Comparison of ENCODE assay signal across 8 mouse cellular contexts in the genomic region with DNA sequence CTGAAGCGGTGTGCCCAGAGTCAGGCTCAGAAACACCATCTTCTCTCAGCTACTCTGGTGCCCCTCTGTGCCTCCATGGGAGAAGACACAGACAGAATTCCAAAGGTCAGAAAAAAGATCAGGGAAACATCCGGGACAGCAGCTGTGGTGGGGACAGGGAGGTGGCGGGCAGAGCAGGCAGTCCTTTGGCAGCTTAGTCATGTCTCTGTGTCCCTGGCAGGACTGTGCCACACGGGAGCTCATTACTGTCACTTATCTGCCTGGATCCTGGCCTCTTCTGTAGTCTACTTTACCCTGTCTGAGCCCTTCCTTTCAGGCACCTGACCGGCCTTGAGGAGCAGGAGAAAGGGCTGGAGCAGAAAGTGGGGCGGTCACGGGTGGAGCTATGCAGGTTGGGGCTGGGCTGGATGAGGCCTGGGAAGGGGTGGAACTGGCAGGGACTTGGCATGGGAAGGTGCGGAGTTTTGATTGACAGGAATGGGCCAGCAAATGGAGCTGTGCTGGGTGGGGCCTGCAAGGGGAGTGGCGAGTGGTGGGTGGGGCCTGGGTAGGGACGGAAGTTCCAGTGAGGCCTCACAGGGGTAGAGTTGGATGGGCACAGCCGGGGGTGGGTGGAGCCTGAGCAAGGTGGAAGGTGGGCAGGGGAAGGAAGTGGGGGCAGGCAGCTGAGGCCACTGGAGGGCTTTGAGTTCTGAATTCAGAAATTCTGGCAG.
DNase-seq lines count a peak whose midpoint lies in the region; ATAC-seq and TF ChIP-seq lines count a peak whose summit lies in the region.

No protein-coding gene starts in this region.

- DNase-seq in neural tube, embryonic 10.5 days (ENCODE audit: extremely low spot score, low spot score): no peak
- peak; percentile 24 to 35 for DNase-seq in heart, postnatal 36 days
- DNase-seq in kidney, postnatal 4 days: peak; percentile 69 to 79
- peak; percentile 82 for DNase-seq in lung, postnatal 0 days (ENCODE audit: low spot score)
- peak; percentile 58 to 69 for DNase-seq in right cerebral cortex, postnatal 10 days (ENCODE audit: low spot score in 2 of 2)

- H3K36me3 ChIP-seq in neural tube, embryonic 12.5 days: no peaks in the 10 kb centered on the region
- no peaks in the 10 kb centered on the region for H3K36me3 ChIP-seq in embryonic facial prominence, embryonic 13.5 days
- no peaks in the 10 kb centered on the region for H3K36me3 ChIP-seq in lung, postnatal 0 days (ENCODE audit: insufficient read depth, low read length)

- no peak for TF ChIP-seq CTCF in lung, postnatal 0 days (IDR thresholded peaks at IDR 0.05)

- no peaks in the 10 kb centered on the region for H3K27me3 ChIP-seq in neural tube, embryonic 12.5 days (replicated peaks)
- H3K27me3 ChIP-seq in embryonic facial prominence, embryonic 13.5 days: no peaks in the 10 kb centered on the region
- H3K27me3 ChIP-seq in lung, postnatal 0 days (replicated peaks; ENCODE audit: insufficient read depth, low read length): no peaks in the 10 kb centered on the region

- peaks cover 19% of the 10 kb centered on the region; the same call in 1 of the 2 replicates for H3K4me1 ChIP-seq in neural tube, embryonic 12.5 days
- H3K4me1 ChIP-seq in embryonic facial prominence, embryonic 13.5 days: peaks cover 21% of the 10 kb centered on the region
- 0 out of 2 replicates have a peak, but pooled peaks cover 3% of the 10 kb centered on the region for H3K4me1 ChIP-seq in lung, postnatal 0 days (ENCODE audit: insufficient read depth, low read depth, low read length)

- no peak overlapping the region for H3K9ac ChIP-seq in neural tube, embryonic 12.5 days
- H3K9ac ChIP-seq in embryonic facial prominence, embryonic 13.5 days: no peak overlapping the region
- no peak overlapping the region for H3K9ac ChIP-seq in lung, postnatal 0 days (replicated peaks; ENCODE audit: low read depth)

- H3K27ac ChIP-seq in neural tube, embryonic 12.5 days: no peak overlapping the region
- H3K27ac ChIP-seq in embryonic facial prominence, embryonic 13.5 days: no peak overlapping the region
- no peak overlapping the region for H3K27ac ChIP-seq in lung, postnatal 0 days (ENCODE audit: low read length)

- ATAC-seq in neural tube, embryonic 12.5 days (ENCODE audit: low FRiP score, low read depth): 0 out of 2 replicates have a peak, but pooled peaks have one; percentile 26
- peak; percentile 50 for ATAC-seq in embryonic facial prominence, embryonic 13.5 days (ENCODE audit: insufficient number of reproducible peaks, insufficient read depth, low FRiP score, low TSS enrichment, low read depth)
- peak; percentile 93 for ATAC-seq in lung, postnatal 0 days
- ATAC-seq in monocyte, adult 5-6 weeks (replicated peaks; ENCODE audit: insufficient number of reproducible peaks, low FRiP score, low TSS enrichment, poor library complexity, severe bottlenecking): no peak

- H3K9me3 ChIP-seq in neural tube, embryonic 12.5 days: no peaks in the 10 kb centered on the region
- no peaks in the 10 kb centered on the region for H3K9me3 ChIP-seq in embryonic facial prominence, embryonic 13.5 days
- H3K9me3 ChIP-seq in lung, postnatal 0 days (ENCODE audit: low read length): no peaks in the 10 kb centered on the region

- intact Hi-C loops in heart, postnatal 36 days (cut with DNase I): loop anchor here (5.0 kb wide), 1 partner anchor 97 kb away; a partner anchor contains a TSS

- no peak for TF ChIP-seq EP300 in lung, postnatal 0 days (IDR thresholded peaks at IDR 0.05)

- whole genome bisulfite sequencing in neural tube, embryonic 12.5 days: 37% methylated on average over 11 of the region's 11 CpGs
- WGBS in embryonic facial prominence, embryonic 13.5 days: 33% methylated on average over 11 of the region's 11 CpGs
- WGBS in lung, postnatal 0 days: 33% methylated on average over 11 of the region's 11 CpGs

- no peak overlapping the region for H3K4me3 ChIP-seq in neural tube, embryonic 12.5 days
- no peak overlapping the region for H3K4me3 ChIP-seq in embryonic facial prominence, embryonic 13.5 days
- H3K4me3 ChIP-seq in lung, postnatal 0 days (ENCODE audit: low read depth, low read length): no peak overlapping the region

- no peak overlapping the region for H3K4me2 ChIP-seq in neural tube, embryonic 12.5 days (replicated peaks)
- H3K4me2 ChIP-seq in embryonic facial prominence, embryonic 13.5 days: peak overlapping the region; percentile 16; the same call in 1 of the 2 replicates
- no peak overlapping the region; the same call in 1 of the 2 replicates for H3K4me2 ChIP-seq in lung, postnatal 0 days (replicated peaks; ENCODE audit: low read depth, low read length)
